Mouse (Mus musculus) adrenal gland, adult (tissue): ENCODE measurements around the gene Mettl5.
A peak's percentile ranks its signal among the peaks of the same experiment; 100 is the strongest.
"Not testable (repeated sequence)": the region's sequence is repeated elsewhere in the genome, so short reads cannot be mapped to it uniquely, and the experiment has no call there.

Source experiments
- DNase-seq, 2 experiments: peaks; one replicate each; pipeline ENCODE4 v3.0.0; 2022 to 2023; ENCODE audit warnings: low spot score in 1 of 2; ENCODE audit not compliant: inconsistent age in 2 of 2

Mettl5 gene

DNA sequence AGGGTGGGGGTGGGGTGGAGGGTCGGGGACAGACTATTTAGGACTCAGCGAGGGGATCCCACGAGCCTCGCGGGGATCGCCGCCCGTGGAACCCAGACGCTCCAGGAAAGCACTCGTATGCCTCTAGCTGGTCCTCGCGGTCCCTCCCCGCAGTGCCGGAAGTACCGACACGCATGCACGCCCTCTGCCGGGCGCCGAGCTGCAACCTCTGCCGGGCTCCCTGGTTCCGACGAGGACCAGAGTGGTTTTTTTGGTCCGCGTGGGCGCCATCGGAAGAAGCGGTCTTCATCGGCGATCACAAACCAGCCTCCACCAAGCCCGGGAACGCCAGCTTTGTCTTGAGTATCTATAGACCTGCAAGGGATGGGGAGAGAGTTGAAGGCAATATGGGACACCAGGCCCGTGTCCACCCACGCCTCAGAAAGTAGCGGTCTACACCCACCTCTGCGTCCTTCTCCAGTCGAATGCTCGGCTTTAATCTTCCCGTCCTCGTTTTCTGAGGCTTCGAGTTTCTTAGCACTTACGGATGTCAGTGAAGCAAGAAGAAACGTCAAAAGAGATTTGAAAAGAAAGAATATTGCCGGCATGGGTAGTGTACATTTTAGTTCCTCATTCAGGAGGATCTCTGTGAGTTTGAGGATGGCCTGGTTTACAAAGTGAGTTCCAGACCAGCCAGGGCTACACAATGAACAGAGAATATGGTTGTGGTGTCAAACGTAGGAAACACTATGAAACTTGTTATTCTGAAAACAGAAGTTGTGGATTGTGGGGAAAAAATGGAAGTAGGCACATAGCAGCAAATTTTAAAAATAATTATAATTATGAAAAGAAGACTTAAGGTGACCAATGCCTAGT, at the start of gene Mettl5:
TSS of gene Mettl5 (minus strand) at position 165 of the 855 bp plus-strand sequence.
- peak; percentile 89 to 96 for DNase-seq

DNA sequence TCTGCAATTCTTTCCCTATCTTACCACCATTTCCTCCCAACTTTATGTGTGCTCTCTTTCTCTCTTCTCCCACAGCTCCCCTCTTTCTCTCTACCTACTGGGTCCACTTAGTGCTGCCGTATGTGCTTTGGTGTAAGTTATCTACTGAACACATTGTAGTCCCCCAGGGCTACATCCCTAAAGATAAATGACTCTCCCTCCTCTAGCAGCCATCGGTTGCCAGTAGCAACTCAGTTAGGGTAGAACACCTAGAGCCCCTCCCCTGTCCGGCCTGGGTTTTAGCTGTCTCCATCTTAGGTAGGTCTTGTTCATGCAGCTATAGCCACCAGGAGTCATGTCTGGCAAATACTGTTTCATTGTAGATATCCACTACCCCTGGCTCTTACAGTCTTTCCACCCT, 39.5 kb upstream of the Mettl5 start:
- DNase-seq: no peak

DNA sequence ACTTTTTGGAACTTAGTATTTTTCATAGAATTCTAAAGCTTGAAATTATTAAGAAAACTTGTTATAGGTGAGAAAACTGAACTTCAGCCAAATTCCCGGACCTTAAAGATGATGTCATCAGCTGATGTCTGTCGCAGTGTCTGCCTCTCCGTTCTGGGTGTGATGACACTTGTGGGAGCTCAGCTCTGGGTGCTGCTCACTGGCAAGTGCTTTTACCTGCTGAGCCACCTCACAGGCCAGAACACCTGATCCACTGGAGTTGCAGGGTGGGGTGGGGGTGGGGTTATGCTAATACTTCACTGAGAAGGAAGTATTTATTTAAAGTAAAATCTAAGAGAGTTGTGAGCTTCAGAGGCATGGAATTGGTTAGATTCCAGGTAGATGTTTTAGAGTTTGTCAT, 31.9 kb upstream of the Mettl5 start:
- no peak for DNase-seq

DNA sequence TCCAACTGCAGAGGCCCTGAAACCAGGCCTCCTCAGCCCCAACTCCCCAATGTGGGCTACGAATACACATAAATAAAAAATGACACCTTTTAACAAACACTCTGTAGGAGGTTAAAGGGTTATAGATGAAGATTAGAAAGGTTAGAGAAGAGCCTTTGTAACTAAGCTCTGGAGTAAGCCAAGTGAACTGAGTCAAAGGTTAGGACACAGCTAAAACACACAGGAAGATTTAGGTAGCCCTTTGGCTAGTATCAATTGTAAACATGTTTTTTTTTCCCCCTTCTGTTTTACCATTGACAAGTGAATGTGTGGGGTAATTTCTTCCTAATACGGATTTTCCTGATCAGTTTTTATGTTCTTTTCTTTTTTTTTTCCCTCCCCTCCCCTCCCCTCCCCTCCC, 27.4 kb upstream of the Mettl5 start:
- DNase-seq: no peak

DNA sequence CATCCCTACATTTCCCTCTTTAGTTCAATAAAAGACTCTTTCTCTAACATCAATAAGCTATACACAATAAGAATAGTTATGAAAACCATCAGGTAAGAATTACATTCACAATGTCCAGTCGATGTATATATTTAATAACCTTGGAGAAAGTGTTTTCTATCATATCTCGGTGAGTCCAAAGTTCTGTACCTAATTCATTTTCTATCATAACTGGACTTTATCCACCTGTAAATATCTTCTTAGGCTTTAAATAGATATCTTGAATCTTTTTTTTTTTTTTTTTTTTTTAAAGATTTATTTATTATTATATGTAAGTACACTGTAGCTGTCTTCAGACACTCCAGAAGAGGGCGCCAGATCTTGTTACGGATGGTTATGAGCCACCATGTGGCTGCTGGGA, 22.0 kb upstream of the Mettl5 start:
- DNase-seq: not testable (repeated sequence)

DNA sequence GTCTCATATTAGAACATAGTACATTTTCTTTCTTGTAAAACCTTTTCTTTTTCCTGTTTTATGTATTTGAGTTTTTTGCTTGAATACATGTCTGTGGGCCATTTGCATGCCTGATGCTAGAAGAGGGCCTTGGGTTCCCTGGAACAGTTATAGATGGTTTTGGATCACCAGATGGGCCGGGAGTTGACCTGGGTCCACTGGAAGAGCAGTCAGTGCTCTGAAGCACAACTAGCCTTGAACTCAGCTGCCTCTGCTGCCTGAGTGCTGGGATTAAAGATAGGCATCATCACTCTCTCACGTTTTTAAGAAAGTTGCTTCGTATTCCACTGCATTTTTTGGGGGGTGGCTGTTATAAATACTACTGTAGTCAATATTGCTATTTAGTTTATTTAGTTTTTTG, 18.1 kb upstream of the Mettl5 start:
- DNase-seq: no peak

DNA sequence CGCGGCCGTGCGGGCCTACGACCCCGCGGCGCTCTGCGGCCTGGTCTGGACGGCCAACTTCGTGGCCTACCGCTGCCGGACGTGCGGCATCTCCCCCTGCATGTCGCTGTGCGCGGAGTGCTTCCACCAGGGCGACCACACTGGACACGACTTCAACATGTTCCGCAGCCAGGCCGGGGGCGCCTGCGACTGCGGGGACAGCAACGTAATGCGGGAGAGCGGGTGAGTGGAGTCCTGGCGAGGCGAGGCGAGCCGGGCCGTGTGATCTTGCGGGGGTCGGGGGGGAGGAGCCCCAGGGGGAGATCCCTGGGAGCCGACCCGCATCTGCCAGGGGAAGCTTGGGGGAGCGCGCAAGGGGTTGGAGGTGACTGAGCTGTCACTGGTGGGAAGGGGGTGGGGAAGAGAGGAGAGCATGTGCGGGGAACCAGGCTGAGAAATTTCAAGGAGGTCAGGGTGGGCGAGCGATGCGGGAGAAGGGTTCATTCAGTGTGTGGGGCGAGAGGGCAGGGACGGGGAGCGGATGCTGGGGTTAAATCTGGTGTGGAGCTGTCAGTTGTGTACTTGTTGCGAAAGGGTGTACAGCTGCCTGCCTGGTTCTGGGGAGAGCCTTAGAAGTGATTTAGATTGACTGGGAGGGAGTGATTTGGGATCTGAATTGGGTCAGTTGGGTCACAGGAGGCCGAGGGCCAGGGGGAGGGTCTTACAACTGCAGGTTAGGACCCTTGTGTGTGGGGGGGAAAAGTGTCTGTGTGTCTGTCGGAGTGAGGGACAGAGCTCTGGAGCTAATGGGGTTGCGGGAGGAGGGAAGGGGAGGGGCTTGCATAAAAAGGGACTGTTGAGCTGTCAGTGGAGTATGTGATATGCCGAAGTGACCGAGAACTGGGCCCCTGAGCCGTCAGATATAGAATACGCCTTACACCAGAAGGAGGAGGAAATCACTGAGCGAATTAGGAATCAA, 12.5 kb upstream of the Mettl5 start:
- DNase-seq: peak; percentile 72 to 90

DNA sequence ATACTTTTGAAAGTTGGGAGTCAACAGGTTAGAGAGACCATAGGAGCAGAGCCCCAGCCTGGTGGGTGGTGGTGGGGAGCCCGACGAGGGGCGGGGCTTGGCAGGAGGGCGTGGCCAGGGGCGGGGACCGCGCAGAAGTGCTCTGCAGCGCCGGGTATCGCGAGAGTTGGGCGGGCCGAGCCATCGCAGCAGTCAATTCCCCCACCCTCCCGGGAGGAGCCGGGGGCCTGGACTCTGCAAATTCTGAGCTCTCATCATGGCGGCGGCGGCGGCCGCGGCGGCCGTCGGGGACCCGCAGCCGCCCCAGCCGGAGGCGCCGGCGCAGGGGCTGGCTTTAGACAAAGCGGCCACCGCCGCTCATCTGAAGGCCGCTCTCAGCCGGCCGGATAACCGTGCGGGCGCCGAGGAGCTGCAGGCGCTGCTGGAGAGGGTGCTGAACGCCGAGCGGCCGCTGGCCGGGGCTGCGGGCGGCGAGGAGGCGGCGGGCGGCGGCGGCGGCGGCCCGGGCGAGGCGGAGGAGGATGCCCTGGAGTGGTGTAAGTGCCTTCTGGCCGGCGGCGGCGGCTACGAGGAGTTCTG, 11.7 kb upstream of the Mettl5 start, which contains the start of gene Ubr3:
TSS of gene Ubr3 (plus strand) at position 208 of the 579 bp plus-strand sequence.
- DNase-seq: peak; percentile 98 to 99

DNA sequence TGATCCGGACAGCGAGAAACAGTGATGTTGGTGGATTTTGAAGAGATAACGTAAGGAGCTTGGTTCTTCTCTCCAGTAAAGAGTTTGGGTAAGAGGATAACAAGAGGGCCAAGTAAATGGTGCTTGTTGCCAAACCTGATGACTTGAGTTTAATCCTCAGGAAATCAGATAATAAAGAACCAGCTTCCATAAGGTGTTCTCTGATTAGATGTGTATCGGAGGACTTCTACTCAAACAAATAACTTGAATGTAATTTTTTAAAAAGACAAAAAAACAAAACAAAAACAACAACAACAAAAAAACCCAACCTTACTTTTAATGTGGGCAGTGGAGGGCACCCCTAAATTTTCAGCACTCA, 10.8 kb upstream of the Mettl5 start:
- DNase-seq: no peak

DNA sequence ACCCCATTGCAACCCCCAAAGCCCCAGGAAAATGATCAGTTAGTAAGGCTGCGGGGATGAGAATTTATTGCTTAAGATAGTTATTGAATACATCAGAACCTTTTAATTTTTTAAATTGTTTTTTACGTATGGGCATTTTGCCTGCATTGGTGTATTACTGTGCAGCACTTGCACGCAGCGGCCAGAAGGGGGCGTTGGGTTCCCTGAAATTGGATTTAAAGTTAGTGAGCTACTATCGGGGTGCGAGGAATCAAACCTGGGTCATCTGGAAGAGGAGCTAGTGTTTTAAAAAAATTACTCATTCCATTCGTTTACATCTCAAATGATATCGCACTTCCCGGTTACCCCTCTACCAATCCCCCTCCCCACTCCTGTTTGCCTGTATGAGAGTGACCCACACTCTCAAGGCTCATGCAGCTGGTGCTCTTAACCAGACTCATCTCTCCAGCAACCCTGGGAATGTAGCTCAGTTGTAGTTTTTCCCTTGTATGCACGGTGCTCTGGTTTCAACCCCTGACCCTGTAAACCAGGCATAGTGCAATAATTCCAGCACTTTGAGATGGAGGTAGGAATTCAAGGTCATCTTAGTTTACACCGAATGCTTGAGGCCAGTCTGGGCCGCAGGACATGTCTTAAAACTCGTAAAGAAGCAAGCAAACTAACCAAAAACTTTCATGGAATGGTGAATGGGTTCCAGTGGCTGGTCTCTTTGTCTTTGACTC, 10.2 kb upstream of the Mettl5 start:
- no peak for DNase-seq

DNA sequence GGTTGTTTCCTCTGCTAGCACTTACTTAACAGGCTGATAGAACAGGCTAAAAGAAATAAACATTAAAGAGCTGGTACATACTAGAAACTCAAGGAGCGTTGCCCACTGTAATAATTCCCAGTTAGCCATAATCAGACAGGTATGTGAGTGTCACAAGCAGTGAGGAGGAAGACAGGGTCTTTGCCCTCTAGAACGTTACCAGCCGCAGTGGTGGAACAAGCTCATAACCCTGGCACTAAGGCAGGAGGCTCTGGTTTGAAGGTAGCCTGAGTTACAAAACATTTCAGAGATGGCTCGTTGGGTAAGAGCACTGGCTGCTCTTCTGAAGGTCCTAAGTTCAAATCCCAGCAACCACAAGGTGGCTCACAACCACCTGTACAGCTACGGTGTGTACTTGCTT, 8.5 kb upstream of the Mettl5 start:
- no peak for DNase-seq

DNA sequence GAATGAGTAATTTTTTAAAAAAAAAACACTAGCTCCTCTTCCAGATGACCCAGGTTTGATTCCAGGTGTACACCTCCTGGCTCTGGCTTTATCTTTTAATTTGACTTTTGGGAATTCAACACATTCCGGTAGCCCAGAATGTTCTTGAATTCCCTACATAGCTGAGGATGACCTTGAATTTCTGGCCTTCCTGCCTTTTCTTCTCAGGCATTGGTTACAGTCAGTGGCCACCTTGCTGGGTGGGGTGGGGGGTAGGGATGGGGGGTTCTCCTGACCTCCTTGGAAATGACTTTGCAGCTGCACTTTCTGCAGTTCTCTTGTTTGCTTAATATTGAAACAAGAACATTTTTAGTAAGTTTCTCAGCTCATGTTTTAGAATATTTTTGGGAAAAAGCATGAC, 7.7 kb upstream of the Mettl5 start:
- no peak for DNase-seq

DNA sequence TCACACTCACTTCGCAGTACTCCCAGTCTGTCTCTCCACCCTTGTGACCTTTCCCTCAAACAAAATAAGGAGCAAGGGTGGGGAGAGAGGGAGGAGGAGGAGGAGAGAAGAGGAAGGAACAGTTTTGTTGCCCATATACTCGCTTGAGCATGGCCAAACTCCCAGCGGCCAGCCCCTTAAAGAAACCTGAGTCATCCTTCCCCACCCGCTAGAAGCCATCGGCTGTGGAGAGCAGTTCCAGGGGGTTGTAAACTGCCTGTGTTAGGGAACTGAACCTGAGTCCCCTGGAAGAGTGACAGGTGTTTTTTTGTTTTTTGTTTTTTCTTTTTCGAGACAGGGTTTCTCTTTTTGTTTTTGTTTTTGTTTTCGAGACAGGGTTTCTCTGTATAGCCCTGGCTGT, 5.4 kb upstream of the Mettl5 start:
- no peak for DNase-seq

DNA sequence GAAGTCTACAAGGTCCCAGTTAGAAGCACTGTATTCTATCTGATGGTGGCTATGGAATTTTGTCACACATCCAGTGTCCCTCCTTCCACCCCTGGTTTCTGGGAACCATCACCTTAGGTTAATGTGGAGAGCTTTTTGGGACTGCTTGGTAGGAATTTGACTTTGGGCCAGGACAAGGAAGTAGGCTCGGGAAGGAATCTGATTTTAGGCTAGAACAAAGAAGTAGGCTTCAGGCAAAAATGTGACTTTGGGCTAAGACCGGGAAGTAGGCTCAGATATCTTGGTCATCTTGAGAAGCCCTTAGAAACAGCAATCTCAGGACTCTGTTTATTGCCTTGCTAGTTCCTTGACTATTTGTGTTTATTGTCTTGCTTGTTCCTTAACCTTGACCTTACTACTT, 3.5 kb upstream of the Mettl5 start:
- no peak for DNase-seq

DNA sequence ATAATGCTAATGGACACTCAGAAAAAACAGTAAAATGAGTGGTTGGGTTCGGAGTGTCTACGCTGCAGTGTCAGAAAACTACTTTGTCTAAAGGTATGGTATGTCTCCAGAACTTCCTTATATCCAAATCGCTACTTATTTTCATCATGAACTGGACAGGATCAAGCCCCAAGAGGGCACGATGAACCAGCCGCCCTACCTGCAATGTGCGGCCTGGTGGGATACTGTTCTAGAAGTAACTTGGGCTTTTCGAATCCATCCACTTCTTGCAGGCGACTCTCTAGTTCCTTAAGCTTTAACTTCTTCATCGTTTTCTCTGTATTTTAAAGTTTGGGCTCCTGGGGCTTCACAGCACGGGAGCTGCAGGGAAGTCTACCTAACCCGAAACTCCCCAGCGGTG, 365 bp downstream of the Mettl5 start:
- no peak for DNase-seq

DNA sequence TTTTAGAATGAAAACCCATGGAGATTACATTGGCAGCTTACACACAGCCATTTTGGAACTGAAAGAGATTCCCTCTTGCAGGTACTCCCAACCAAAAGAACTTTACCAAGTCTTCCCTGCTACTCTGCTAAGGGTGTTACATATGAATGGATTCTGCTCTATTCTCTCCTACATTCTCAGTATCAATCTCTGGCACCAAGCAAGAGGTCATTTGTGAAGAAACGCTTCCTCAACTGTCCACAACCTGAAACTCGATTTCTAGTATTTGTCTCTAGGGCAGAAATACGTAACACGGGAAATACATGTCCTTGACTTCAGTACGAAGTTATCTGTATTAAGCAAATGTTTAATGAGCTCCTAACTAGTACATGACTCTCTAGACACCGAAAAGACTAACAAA, 834 bp downstream of the Mettl5 start:
- DNase-seq: peak in 1 of 2 experiments; percentile 52

DNA sequence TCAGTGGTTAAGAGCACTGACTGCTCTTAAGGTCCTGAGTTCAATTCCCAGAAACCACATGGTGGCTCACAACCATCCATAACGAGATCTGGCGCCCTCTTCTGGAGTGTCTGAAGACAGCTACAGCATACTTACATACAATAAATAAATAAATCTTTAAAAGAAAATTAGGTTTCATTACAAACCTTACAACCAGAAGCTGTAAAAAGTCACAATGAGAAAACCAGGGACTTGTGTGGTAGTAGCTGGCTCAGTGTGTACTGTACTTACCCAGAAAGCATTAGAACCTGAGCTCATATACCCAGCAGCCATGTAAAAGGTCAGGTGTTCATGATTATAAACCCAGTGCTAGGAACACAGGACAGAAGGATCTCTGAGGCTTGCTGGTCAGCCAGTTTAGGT, 1.4 kb downstream of the Mettl5 start:
- peak in 1 of 2 experiments; percentile 51 for DNase-seq

DNA sequence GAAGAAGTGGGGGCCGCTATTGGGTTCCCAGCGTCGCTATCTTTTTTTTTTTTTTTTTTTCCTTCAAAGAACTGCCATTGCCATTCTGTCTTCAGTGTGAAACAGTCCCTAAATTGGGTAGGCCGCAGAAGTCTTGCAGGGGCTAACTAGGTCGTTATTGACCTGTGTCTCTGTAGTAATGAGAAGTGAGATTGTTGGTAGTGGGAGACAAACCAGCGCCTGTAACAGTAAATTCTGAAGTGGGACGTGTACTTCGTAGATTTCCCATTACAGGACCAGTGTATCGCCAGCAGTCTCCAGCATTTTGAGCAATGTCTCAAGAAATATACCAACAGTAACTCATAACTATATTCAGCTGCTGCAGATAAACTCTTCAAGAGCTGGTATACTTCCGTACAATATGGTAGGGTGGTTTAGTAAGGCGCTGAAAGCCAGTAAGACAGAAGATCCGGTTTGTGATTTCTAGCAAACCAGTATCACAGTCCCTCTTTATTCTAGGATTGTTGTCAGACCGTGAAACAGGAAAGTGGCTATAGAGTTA, 23.2 kb downstream of the Mettl5 start:
- peak in 1 of 2 experiments; percentile 65 for DNase-seq

DNA sequence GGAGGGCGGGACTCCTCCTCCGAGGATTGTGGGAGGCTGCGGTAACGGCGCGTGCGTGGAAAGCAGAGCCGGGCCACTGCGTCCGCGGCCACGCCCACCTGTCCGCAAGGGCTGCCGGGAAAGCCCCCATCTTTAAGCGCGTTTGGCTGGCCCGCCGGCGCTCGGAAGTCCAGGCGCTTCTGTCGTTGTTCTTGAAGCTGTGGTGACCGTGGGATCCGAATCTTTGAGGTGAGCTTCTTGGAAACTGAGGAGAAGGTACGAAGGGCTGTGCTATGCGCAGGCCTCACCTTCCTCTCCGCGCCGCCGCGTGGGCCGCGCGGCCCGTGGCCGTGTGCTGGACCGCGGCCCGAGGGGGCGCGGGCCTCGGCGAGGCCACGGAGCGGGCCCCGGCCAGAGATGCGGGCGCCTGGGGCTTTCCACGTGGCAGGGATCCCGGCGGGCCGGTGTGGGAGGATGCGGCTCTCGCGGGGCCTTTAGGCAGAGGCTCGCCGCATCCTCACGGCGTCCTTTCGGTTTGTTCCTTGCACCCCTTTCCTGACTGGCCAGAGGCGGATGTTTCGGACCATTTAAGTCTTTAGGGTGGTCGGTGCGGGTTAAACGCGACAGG, 23.8 kb downstream of the Mettl5 start, which contains the start of gene Ssb:
TSS of gene Ssb (plus strand) at position 78 of the 607 bp plus-strand sequence.
- peak; percentile 94 to 96 for DNase-seq

DNA sequence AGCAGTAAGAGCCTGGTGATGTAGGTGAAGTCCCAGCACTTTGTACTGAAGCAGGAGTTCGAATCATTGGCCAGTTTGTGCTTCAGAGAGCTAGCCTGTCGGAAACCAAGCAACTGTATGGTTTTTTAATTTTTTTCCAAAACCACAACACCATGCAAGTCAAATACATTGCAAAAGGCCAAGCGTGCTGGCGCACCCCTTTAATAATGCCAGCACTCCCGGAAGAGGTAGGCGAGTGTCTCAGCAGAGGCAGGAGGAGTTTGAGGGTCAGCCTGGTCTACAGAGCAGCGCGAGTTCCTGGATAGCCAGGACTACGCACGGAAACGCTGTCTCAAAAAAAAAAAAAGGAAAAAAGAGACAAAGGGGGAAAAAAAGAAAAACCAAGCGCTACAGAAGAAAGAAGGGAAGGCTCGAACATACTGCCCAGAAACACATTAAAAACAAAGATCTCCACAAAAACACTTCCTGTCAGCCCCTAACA, 24.4 kb downstream of the Mettl5 start:
- peak; percentile 43 to 79 for DNase-seq
